Comparison of ENCODE assay signal across 8 mouse cellular contexts in the genomic region with DNA sequence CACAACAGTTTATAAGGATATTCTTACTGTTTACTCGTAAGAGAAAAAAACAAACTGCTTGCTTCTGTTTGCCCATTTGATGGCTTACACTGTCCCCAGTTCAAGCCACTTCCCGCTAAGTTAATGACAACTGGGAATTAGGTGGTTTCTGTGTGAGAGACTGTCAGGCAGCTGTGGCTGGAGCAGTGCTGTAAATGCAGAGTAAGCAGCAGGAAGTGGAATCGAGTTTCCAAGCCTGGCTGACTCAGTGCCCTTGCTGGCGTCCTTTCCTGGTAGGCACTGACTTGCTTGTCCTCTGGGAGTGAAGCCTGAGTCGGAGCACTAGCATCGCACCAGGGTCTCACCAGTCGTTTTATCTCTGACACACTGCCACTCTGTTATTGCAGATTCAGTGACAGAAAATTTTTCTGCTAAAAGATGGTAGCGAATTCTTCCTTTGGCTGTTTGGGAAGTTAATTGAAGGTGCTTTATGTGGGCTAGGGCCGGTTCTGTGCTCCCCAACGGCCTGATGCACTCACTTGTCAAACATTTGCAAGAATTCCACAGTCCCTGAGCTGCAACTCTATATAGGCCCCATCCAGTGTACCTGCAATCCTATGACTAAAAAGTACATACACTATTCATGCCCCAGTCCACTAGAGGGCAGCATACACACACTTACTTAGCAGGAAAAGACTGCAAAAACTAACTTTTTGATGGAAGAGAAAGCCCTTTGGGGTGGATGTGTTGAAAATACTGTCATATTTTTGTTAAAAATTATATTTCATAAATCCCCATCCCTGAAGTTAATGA. TPM values are rescaled to one million over a fixed set of nuclear protein-coding genes. Genes with fewer than 3 reads are reported as not detected.
A peak's percentile ranks its signal among the peaks of the same experiment; 100 is the strongest.
DNase-seq lines count a peak whose midpoint lies in the region; ATAC-seq and TF ChIP-seq lines count a peak whose summit lies in the region.

No protein-coding gene starts in this region.

- H3K36me3 ChIP-seq in embryonic facial prominence, embryonic 10.5 days (replicated peaks) = no peaks in the 10 kb centered on the region
- no peaks in the 10 kb centered on the region; the same call in 1 of the 2 replicates for H3K36me3 ChIP-seq in stomach, postnatal 0 days (ENCODE audit: control insufficient read depth, insufficient read depth, low read length)

- no peaks in the 10 kb centered on the region for H3K27me3 ChIP-seq in embryonic facial prominence, embryonic 10.5 days (replicated peaks; ENCODE audit: low read depth, poor library complexity, severe bottlenecking)
- no peaks in the 10 kb centered on the region for H3K27me3 ChIP-seq in stomach, postnatal 0 days (ENCODE audit: control insufficient read depth, insufficient read depth, low read length)

- peak; percentile 93 for TF ChIP-seq CTCF in stomach, postnatal 0 days (IDR thresholded peaks at IDR 0.05; ENCODE audit: low read depth)

- DNase-seq in right cerebral cortex, postnatal 14 days = peak; percentile 28
- DNase-seq in right cerebral cortex, postnatal 36 days (ENCODE audit: low spot score in 2 of 2) = no peak
- peak; percentile 76 for DNase-seq in adrenal gland, adult 2 months
- DNase-seq in embryonic facial prominence, embryonic 10.5 days (ENCODE audit: low spot score) = peak; percentile 61
- peak; percentile 32 to 45 for DNase-seq in heart, postnatal 36 days
- peak; percentile 54 to 65 for DNase-seq in kidney, postnatal 4 days
- peak; percentile 35 for DNase-seq in stomach, postnatal 0 days (ENCODE audit: low spot score)

- intact Hi-C loops in heart, postnatal 36 days (cut with DNase I) = loop anchor here (1.0 kb wide), 1 partner anchor 125 kb away; no protein-coding TSS in a partner anchor

- no peak overlapping the region for H3K4me3 ChIP-seq in embryonic facial prominence, embryonic 10.5 days
- no peak overlapping the region for H3K4me3 ChIP-seq in stomach, postnatal 0 days (ENCODE audit: low read depth, low read length)

- no peaks in the 10 kb centered on the region for H3K9me3 ChIP-seq in embryonic facial prominence, embryonic 10.5 days
- H3K9me3 ChIP-seq in stomach, postnatal 0 days (ENCODE audit: control insufficient read depth, low read length) = no peaks in the 10 kb centered on the region

- peaks cover 5% of the 10 kb centered on the region; the same call in 1 of the 2 replicates for H3K4me1 ChIP-seq in embryonic facial prominence, embryonic 10.5 days
- no peaks in the 10 kb centered on the region; the same call in none of the 2 replicates for H3K4me1 ChIP-seq in stomach, postnatal 0 days (replicated peaks; ENCODE audit: control insufficient read depth, insufficient read depth)

- no peak overlapping the region for H3K4me2 ChIP-seq in stomach, postnatal 0 days (replicated peaks; ENCODE audit: low read depth)

- peak; percentile 69 for ATAC-seq in megakaryocyte-erythroid progenitor cell, adult 5-6 weeks (replicated peaks; ENCODE audit: low FRiP score, low TSS enrichment, poor library complexity, severe bottlenecking)
- peak; percentile 68 for ATAC-seq in stomach, postnatal 0 days (ENCODE audit: low FRiP score, low TSS enrichment)

- WGBS in embryonic facial prominence, embryonic 10.5 days = 41% methylated on average over 10 of the region's 10 CpGs
- 42% methylated on average over 10 of the region's 10 CpGs for WGBS in stomach, postnatal 0 days

- no peak for TF ChIP-seq EP300 in stomach, postnatal 0 days (optimal IDR thresholded peaks at IDR 0.05)

- H3K27ac ChIP-seq in embryonic facial prominence, embryonic 10.5 days (replicated peaks) = no peak overlapping the region
- no peak overlapping the region for H3K27ac ChIP-seq in stomach, postnatal 0 days (replicated peaks)

- H3K9ac ChIP-seq in stomach, postnatal 0 days (ENCODE audit: low read length) = no peak overlapping the region

RNA-seq across cellular contexts. Expression of a gene that starts 24.3 kb away (rescaled TPM):
- total RNA-seq in adrenal gland, adult 2 months (2021) = 100 to 1,000 TPM; 115 to 182 TPM
- 48.7 and 66.3 TPM in 2 replicates for polyA plus RNA-seq in adrenal gland, adult 2 months (2012; rRNA removed)
- polyA plus RNA-seq in embryonic facial prominence, embryonic 10.5 days (2016; fragmentation: Nextera tagmentation; extraction: Ambion mirVana) = 47.9 and 55.1 TPM in 2 replicates
- 10 to 100 TPM; 41.6 to 46.6 TPM for total RNA-seq in heart, postnatal 36 days (2021)
- total RNA-seq in megakaryocyte-erythroid progenitor cell, adult 5-6 weeks (2014; fragmentation: Nextera tagmentation) = 18.7 and 32.2 TPM in 2 replicates
- 28.1 and 29.5 TPM in 2 replicates for total RNA-seq in megakaryocyte-erythroid progenitor cell, adult 5-6 weeks (2017)
- 73.3 and 82.1 TPM in 2 replicates for polyA plus RNA-seq in stomach, postnatal 0 days (2015; fragmentation: Nextera tagmentation; extraction: Ambion mirVana)

RNA-seq across cellular contexts. Expression of a gene that starts 49.9 kb away (rescaled TPM):
- under 1 TPM in 1 of 2 experiments, not detected in 1; 0.10 TPM for total RNA-seq in adrenal gland, adult 2 months (2021)
- polyA plus RNA-seq in adrenal gland, adult 2 months (2012; rRNA removed) = 0.61 and 1.7 TPM in 2 replicates
- 12.8 and 15.3 TPM in 2 replicates for polyA plus RNA-seq in embryonic facial prominence, embryonic 10.5 days (2016; fragmentation: Nextera tagmentation; extraction: Ambion mirVana)
- under 1 TPM; 0.11 to 0.30 TPM for total RNA-seq in heart, postnatal 36 days (2021)
- not detected in 2 replicates for total RNA-seq in megakaryocyte-erythroid progenitor cell, adult 5-6 weeks (2014; fragmentation: Nextera tagmentation)
- not detected in 2 replicates for total RNA-seq in megakaryocyte-erythroid progenitor cell, adult 5-6 weeks (2017)
- 3.4 and 3.5 TPM in 2 replicates for polyA plus RNA-seq in stomach, postnatal 0 days (2015; fragmentation: Nextera tagmentation; extraction: Ambion mirVana)

Comparison
In these comparisons a context has a peak if more than half of its experiments do, and no peak if none do; other contexts are left out.
1. DNase-seq: peak in right cerebral cortex, postnatal 14 days (single experiment), adrenal gland, adult 2 months (single experiment), embryonic facial prominence, embryonic 10.5 days (single experiment), heart, postnatal 36 days (2 of 2), kidney, postnatal 4 days (2 of 2) and stomach, postnatal 0 days (single experiment); none in right cerebral cortex, postnatal 36 days (0 of 2).